Mouse (Mus musculus) midbrain, embryonic 14.5 days (tissue): Measurements from ENCODE around the gene Bcam. TPM values are rescaled to one million over a fixed set of nuclear protein-coding genes. Genes with fewer than 3 reads are reported as not detected.

Source experiments
- ATAC-seq: fragments of 200-750 bp; cut with Nextera tagmentation; 2 replicates; pipeline ENCODE4 v1.8.0; 2017; ENCODE audit warnings: moderate number of reproducible peaks, moderate library complexity; ENCODE audit not compliant: low FRiP score, low TSS enrichment
- DNase-seq: peaks from one replicate; pipeline ENCODE4 v3.0.0-alpha.2; 2015
- H3K27ac ChIP-seq: fragments of 300-500 bp; sonication (generic); replicated peaks from 2 replicates; pipeline ENCODE4 v1.5.1; 2014; ENCODE audit warnings: mild to moderate bottlenecking, low read depth, low read length, moderate library complexity
- H3K27me3 ChIP-seq: fragments of 300-500 bp; sonication (generic); 2 replicates; pipeline ENCODE4 v1.6.1; 2014; ENCODE audit warnings: low read length, control low read depth, mixed read lengths; ENCODE audit not compliant: control insufficient read depth, insufficient read depth
- H3K36me3 ChIP-seq: fragments of 300-500 bp; sonication (generic); 2 replicates; pipeline ENCODE4 v1.6.1; 2014; ENCODE audit warnings: low read length, control low read depth; ENCODE audit not compliant: control insufficient read depth, insufficient read depth
- H3K4me1 ChIP-seq: fragments of 300-500 bp; sonication (generic); 2 replicates; pipeline ENCODE4 v1.6.1; 2014; ENCODE audit warnings: mild to moderate bottlenecking, antibody characterized with exemption, low read length, control low read depth; ENCODE audit not compliant: control insufficient read depth, insufficient read depth
- H3K4me2 ChIP-seq: fragments of 300-500 bp; sonication (generic); 2 replicates; pipeline ENCODE4 v1.6.1; 2014; ENCODE audit warnings: mild to moderate bottlenecking, low read length, moderate library complexity
- H3K4me3 ChIP-seq: fragments of 300-500 bp; sonication (generic); replicated peaks from 2 replicates; pipeline ENCODE4 v1.5.1; 2014; ENCODE audit warnings: low read depth, low read length
- H3K9ac ChIP-seq: fragments of 300-500 bp; sonication (generic); replicated peaks from 2 replicates; pipeline ENCODE4 v1.6.1; 2014; ENCODE audit warnings: mild to moderate bottlenecking, low read length, moderate library complexity
- H3K9me3 ChIP-seq: fragments of 300-500 bp; sonication (generic); 2 replicates; pipeline ENCODE4 v1.6.1; 2016; ENCODE audit warnings: low read length, control low read depth, mixed read lengths; ENCODE audit not compliant: control insufficient read depth
- WGBS: fragments of 180-500 bp; shearing (Covaris S2); extraction: QIAGEN DNeasy Blood & Tissue Kit; methylation state at CpG from one replicate; pipeline ENCODE4 v1.1.7; 2014; 5-methylcytosine and 5-hydroxymethylcytosine counted together
- polyA plus RNA-seq: library from polyadenylated mRNA; unstranded; fragments of >200 nt; fragmentation: Nextera tagmentation; extraction: Ambion mirVana; gene quantifications from 2 replicates; pipeline ENCODE4 v1.2.1, GENCODE M21; 2014

Bcam gene
- polyA plus RNA-seq, 1 experiment from 2014 or later = 7.8 TPM

DNA sequence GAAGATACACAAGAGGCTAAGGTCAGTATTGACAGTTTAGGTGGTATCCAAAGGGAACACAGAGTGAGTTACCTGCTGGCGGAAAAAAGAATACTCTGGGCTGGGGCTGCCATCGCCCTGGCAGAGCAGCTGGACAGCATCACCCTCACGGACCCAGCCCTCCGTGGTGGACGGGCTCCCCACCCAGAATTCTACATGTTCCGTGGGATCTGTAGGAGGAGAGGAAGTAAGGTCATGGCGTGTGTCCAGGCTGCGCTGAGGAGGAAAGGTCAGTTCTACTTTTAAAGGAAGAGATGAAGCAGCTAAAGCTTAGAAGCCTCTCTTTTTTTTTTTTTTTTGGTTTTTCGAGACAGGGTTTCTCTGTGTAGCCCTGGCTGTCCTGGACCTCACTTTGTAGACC lies 6.2 kb downstream of the Bcam start:
- H3K36me3 ChIP-seq = no peaks in the 10 kb centered on the region
- peaks cover 1% of the 10 kb centered on the region; the same call in 1 of the 2 replicates for H3K4me1 ChIP-seq
- no peak overlapping the region for H3K4me2 ChIP-seq
- no peaks in the 10 kb centered on the region; the same call in 1 of the 2 replicates for H3K9me3 ChIP-seq
- no peak overlapping the region for H3K9ac ChIP-seq
- no peak overlapping the region for H3K4me3 ChIP-seq
- WGBS = 90% methylated on average over 8 of the region's 9 CpGs
- DNase-seq = no peak
- no peak for ATAC-seq
- peaks cover 10% of the 10 kb centered on the region; the same call in 1 of the 2 replicates for H3K27me3 ChIP-seq
- no peak overlapping the region for H3K27ac ChIP-seq

DNA sequence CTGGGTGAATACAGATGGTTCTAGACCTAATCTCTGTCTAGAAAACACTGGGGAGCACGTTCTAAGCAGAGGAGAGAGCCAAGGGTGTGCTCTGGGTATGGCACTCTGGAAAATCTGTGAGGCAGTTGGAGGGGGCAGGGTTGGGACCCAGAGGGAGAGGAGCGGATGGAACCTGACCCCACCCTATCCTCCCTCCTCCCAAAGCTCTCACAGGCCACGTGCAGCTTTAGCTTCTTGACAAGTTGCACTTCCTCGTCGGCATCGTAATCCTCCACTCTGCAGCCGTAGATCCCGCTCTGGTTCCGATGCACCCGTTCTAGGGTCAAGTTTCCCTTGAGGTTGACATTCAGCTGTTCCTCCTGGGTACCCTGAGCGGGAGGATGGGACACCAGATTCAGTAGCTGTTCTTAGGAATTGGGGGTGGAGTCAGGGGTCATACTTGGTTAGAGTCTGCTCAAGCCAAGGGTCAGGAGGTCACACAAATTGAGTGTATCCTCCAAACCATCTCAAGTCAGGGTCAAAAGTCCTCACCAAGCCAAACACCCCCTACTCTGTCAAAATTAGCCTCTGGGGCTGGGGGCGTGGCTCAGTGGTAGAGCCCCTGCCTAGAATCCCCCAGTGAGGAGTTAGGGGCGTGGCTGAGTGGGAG lies 6.9 kb downstream of the Bcam start:
- no peak overlapping the region for H3K9ac ChIP-seq
- ATAC-seq (no peak), DNase-seq (no peak)
- H3K4me3 ChIP-seq = no peak overlapping the region
- H3K36me3 ChIP-seq = no peaks in the 10 kb centered on the region
- peaks cover 4% of the 10 kb centered on the region; the same call in 1 of the 2 replicates for H3K27me3 ChIP-seq
- no peak overlapping the region for H3K4me2 ChIP-seq
- no peaks in the 10 kb centered on the region; the same call in 1 of the 2 replicates for H3K9me3 ChIP-seq
- 88% methylated on average over 13 of the region's 13 CpGs for WGBS
- no peaks in the 10 kb centered on the region for H3K4me1 ChIP-seq
- H3K27ac ChIP-seq = no peak overlapping the region

DNA sequence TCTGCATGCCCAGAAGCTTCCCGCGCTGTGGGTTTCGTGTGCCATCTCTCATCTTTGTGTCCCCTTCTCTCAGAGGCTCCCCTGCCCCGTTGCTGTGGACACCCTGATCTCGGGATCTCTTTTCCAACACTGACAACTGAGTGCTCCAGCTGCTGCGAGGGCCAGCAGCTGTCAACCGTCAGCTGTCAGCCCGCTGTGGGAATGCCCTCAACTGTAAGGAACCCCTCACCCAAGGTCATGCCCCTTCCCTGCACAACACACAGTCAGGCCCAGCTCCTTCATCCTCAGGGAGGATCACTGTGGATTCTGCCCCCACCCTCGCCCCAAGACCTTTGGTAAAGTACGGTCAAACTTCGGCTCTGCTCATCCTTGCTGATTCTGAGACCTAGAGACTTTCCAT lies 8.5 kb downstream of the Bcam start:
- Histone ChIP-seq H3K27ac (no peak overlapping the region), H3K27me3 (no peaks in the 10 kb centered on the region), H3K36me3 (no peaks in the 10 kb centered on the region), H3K9me3 (no peaks in the 10 kb centered on the region; the same call in 1 of the 2 replicates), H3K4me2 (no peak overlapping the region), H3K4me1 (no peaks in the 10 kb centered on the region), H3K9ac (no peak overlapping the region), H3K4me3 (no peak overlapping the region)
- ATAC-seq = no peak
- DNase-seq = no peak
- WGBS = 86% methylated on average over 11 of the region's 11 CpGs

DNA sequence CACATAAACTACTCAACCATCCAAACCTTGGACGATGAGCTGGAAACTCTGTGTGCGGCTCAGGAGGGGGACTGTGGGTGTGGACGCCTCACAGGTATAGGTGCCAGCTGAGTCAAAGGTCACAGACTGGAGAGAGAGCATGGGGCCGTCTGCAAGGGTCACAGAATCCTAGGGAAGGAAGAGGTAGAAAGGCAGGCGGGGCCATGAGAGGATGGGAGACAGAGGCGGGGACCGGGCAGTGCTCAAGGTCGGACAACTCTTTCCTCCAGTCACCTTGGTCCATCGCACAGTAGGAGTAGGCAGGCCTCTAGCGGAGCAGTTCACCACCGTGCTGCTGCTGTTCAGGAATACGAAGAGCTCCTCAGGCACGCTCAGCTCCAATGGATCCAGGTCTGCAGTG lies 10.8 kb downstream of the Bcam start:
- H3K4me2 ChIP-seq = no peak overlapping the region
- H3K27me3 ChIP-seq = no peaks in the 10 kb centered on the region
- H3K4me3 ChIP-seq = no peak overlapping the region
- no peaks in the 10 kb centered on the region for H3K4me1 ChIP-seq
- no peak overlapping the region for H3K27ac ChIP-seq
- ATAC-seq (no peak), DNase-seq (no peak)
- WGBS = 93% methylated on average over 13 of the region's 13 CpGs
- no peaks in the 10 kb centered on the region for H3K36me3 ChIP-seq
- H3K9ac ChIP-seq = no peak overlapping the region
- H3K9me3 ChIP-seq = no peaks in the 10 kb centered on the region; the same call in 1 of the 2 replicates

DNA sequence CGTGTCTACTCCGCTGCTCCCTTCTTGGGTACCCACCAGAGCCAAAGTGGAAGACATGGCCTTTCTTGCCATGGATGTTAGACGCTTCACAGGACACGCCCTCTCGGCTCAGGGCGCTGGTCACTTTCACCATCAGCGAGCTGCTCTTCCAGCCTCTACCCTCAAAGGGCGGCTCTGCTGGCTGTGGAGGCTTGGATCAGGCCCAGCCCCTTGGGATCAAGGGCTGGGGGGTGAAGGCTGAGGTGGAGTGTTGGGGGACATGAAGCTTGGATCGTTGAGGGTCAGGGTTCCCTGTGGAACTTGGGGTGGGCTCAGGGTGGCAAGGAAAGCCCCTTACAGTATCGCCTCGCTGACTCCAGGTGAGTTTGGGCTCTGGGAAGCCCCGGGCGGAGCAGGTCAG lies 12.2 kb downstream of the Bcam start:
- no peak for ATAC-seq
- WGBS = 91% methylated on average over 13 of the region's 13 CpGs
- no peak overlapping the region for H3K4me3 ChIP-seq
- no peak overlapping the region for H3K27ac ChIP-seq
- H3K9me3 ChIP-seq = no peaks in the 10 kb centered on the region
- H3K27me3 ChIP-seq = no peaks in the 10 kb centered on the region
- DNase-seq = no peak
- no peak overlapping the region for H3K4me2 ChIP-seq
- H3K4me1 ChIP-seq = no peaks in the 10 kb centered on the region
- no peak overlapping the region for H3K9ac ChIP-seq
- no peaks in the 10 kb centered on the region for H3K36me3 ChIP-seq

DNA sequence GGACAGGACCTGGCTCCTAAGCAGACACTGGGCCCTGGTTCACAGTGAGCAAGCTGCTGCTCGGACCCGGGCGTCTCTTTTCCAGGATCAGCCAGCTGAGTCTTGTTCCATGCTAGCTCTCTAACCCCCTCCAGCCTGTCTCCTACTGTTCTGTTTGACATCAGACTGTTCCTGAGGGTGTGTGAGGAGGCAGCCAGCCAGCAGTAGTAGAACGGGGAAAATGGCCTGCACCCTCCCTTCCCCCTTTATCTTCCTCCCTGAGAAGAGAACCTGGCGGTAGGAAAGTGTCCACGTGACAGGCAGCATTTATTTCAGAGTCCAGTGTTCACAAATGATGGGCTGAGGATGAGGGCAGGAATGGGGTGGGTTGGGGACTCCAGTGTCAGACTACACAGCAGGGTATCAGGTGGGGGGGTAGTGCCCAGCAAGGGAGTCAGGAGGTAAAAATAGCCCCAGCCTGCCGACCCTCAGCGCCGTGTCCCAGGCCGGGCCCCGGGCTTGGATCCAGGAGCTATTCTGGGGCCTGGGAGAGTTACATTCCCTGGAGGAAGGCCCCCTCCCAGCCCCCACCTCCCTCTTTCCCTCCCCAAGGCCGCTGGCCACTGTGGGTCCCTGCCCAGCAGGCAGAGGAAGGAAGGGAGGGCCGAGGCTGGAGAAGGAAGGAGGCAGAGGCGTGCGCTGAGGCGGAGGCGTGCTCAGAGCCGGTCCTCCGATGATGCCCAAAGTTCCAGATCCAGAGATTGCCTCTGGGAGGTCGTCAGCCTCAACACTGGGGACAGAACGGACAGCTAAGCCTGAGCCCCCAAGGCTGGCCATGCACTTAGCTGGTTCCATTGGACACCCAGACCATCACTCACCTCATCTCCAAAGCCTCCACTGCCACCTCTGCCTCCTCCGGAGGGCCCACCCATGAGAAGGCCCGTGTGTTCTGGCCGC lies 14.7 kb downstream of the Bcam start:
- DNase-seq = no peak
- Histone ChIP-seq H3K9ac (no peak overlapping the region), H3K27me3 (no peaks in the 10 kb centered on the region), H3K27ac (no peak overlapping the region), H3K36me3 (no peaks in the 10 kb centered on the region), H3K4me2 (no peak overlapping the region), H3K9me3 (no peaks in the 10 kb centered on the region), H3K4me1 (no peaks in the 10 kb centered on the region), H3K4me3 (no peak overlapping the region)
- WGBS = 80% methylated on average over 24 of the region's 24 CpGs
- ATAC-seq = no peak

DNA sequence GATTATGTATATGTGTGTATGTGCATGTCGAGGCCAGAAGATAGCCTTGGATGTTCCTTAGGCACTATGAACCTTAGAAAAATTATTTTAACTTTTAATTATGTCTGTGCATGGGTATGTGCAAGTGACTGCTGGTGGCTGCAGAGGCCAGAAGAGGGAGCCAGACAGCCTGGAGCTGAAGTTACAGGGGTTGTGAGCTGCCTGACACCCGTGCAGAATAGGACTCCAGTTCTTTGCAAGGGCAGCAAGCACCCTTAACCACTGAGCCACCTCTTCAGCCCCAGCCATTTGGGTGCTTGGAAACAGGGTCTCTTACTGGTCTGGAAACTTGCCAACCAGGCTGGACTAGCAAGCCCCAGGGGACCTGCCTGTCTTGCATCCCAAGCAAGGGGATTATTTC lies 15.8 kb downstream of the Bcam start:
- 80% methylated on average over 2 of the region's 2 CpGs for WGBS
- ATAC-seq (no peak), DNase-seq (no peak)
- H3K4me1 ChIP-seq = peaks cover 3% of the 10 kb centered on the region; the same call in 1 of the 2 replicates
- no peak overlapping the region for H3K4me2 ChIP-seq
- H3K27ac ChIP-seq = no peak overlapping the region
- no peaks in the 10 kb centered on the region for H3K27me3 ChIP-seq
- no peaks in the 10 kb centered on the region for H3K9me3 ChIP-seq
- H3K9ac ChIP-seq = no peak overlapping the region
- H3K36me3 ChIP-seq = no peaks in the 10 kb centered on the region
- no peak overlapping the region for H3K4me3 ChIP-seq

DNA sequence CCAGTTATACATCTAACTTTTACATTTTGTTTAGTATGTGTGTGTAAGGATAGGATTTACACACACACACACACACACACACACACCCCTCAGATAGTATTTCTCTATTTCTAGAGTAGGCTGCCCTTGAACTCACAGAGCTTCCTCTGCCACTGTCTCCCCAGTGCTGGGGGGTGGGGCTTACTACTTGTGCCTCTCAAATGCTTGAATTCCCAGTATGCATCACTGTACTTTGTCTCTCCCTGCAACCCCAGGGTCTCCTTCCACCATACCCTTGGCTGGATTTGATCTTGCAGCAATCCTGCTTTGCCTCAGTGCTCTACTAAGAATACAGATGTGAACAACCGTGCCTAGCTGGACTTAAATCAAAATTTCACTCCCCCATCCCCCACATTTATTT lies 16.8 kb downstream of the Bcam start:
- H3K4me3 ChIP-seq = no peak overlapping the region
- no peak for DNase-seq
- no peak overlapping the region for H3K9ac ChIP-seq
- H3K27me3 ChIP-seq = no peaks in the 10 kb centered on the region
- 84% methylated on average over 1 of the region's 1 CpGs for WGBS
- H3K4me1 ChIP-seq = peaks cover 3% of the 10 kb centered on the region; the same call in 1 of the 2 replicates
- no peak for ATAC-seq
- H3K36me3 ChIP-seq = no peaks in the 10 kb centered on the region
- H3K4me2 ChIP-seq = no peak overlapping the region
- H3K9me3 ChIP-seq = no peaks in the 10 kb centered on the region
- no peak overlapping the region for H3K27ac ChIP-seq
